Mouse (Mus musculus) limb, embryonic 14.5 days (tissue): ENCODE results near the gene Zmym2. TPM values are rescaled to one million over a fixed set of nuclear protein-coding genes. Genes with fewer than 3 reads are reported as not detected.

Experiments
- ATAC-seq: fragments of 200-750 bp; cut with Nextera tagmentation; 2 replicates; pipeline ENCODE4 v1.8.0; 2017; ENCODE audit warnings: low read depth, moderate number of reproducible peaks, moderate TSS enrichment; ENCODE audit not compliant: low FRiP score
- DNase-seq: peaks from one replicate; pipeline ENCODE4 v3.0.0-alpha.2; 2015; ENCODE audit warnings: low spot score
- H3K27ac ChIP-seq: fragments of 300-500 bp; sonication (generic); replicated peaks from 2 replicates; pipeline ENCODE4 v1.5.1; 2014; ENCODE audit warnings: low read depth, mild to moderate bottlenecking, low read length, moderate library complexity, mixed read lengths
- H3K27me3 ChIP-seq: fragments of 300-500 bp; sonication (generic); 2 replicates; pipeline ENCODE4 v1.6.1; 2014; ENCODE audit warnings: low read length, mixed read lengths; ENCODE audit not compliant: control insufficient read depth, insufficient read depth
- H3K36me3 ChIP-seq: fragments of 300-500 bp; sonication (generic); 2 replicates; pipeline ENCODE4 v1.6.1; 2014; ENCODE audit warnings: mild to moderate bottlenecking, low read length, moderate library complexity, mixed read lengths; ENCODE audit not compliant: control insufficient read depth, insufficient read depth
- H3K4me1 ChIP-seq: fragments of 300-500 bp; sonication (generic); 2 replicates; pipeline ENCODE4 v1.6.1; 2014; ENCODE audit warnings: antibody characterized with exemption, low read length, mixed read lengths; ENCODE audit not compliant: control insufficient read depth, insufficient read depth
- H3K4me2 ChIP-seq: fragments of 300-500 bp; sonication (generic); replicated peaks from 2 replicates; pipeline ENCODE4 v1.6.1; 2014; ENCODE audit warnings: low read depth, mild to moderate bottlenecking, low read length, moderate library complexity; ENCODE audit not compliant: severe bottlenecking
- H3K4me3 ChIP-seq: fragments of 300-500 bp; sonication (generic); replicated peaks from 2 replicates; pipeline ENCODE4 v1.5.1; 2014; ENCODE audit warnings: low read length
- H3K9ac ChIP-seq: fragments of 300-500 bp; sonication (generic); 2 replicates; pipeline ENCODE4 v1.6.1; 2014; ENCODE audit warnings: mild to moderate bottlenecking, low read depth, low read length, moderate library complexity; ENCODE audit not compliant: severe bottlenecking
- H3K9me3 ChIP-seq: fragments of 300-500 bp; sonication (generic); 2 replicates; pipeline ENCODE4 v1.6.1; 2016; ENCODE audit warnings: low read length; ENCODE audit not compliant: control insufficient read depth
- POLR2A ChIP-seq: fragments of 200-500 bp; IDR thresholded peaks from 2 replicates; pipeline ENCODE4 v1.8.0; 2012; ENCODE audit warnings: inconsistent platforms, mild to moderate bottlenecking, moderate library complexity, borderline replicate concordance; ENCODE audit not compliant: insufficient read depth, insufficient read length; ENCODE audit errors: extremely low read depth
- WGBS: fragments of 180-500 bp; shearing (Covaris S2); extraction: QIAGEN DNeasy Blood & Tissue Kit; methylation state at CpG from one replicate; pipeline ENCODE4 v1.1.7; 2014; 5-methylcytosine and 5-hydroxymethylcytosine counted together
- polyA plus RNA-seq, 2 experiments: library from polyadenylated mRNA; depleted of rRNA in 1 of 2; stranded (reverse) in 1 of 2; unstranded in 1 of 2; fragments of >200 nt; fragmentation: Nextera tagmentation in 1 of 2; extraction: Ambion mirVana in 1 of 2; gene quantifications; 2 replicates each; pipeline versions ENCODE4 v1.2.1 to v1.2.3; 2012 to 2014

Gene Zmym2
- polyA plus RNA-seq, 2 experiments = 39.1 to 50.8 TPM

DNA sequence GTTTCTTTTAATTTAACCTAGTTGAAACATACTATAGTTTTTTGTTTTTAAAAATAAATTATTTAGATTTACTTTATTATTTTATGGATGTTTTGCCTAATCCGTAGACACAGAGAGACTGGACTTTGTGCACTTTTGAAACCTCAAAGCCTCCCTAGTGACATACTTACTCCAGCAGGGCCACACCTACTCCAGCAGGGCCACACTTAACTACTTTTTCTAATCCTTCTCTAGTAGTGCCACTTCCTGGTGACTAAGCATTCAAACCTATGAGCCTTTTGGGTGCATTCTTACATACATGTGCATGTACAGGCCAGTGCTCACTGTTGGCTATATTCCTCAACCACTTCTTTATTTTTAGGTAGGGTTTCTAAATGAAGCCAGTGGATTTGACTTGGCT, 19.2 kb downstream of the Zmym2 start:
- Histone ChIP-seq H3K36me3 (peaks cover 29% of the 10 kb centered on the region), H3K27ac (no peak overlapping the region), H3K4me3 (no peak overlapping the region), H3K9me3 (no peaks in the 10 kb centered on the region), H3K4me2 (no peak overlapping the region), H3K9ac (no peak overlapping the region), H3K4me1 (no peaks in the 10 kb centered on the region), H3K27me3 (no peaks in the 10 kb centered on the region)
- DNase-seq = no peak
- ATAC-seq = no peak
- 96% methylated on average over 1 of the region's 1 CpGs for WGBS
- TF ChIP-seq POLR2A = no peak

DNA sequence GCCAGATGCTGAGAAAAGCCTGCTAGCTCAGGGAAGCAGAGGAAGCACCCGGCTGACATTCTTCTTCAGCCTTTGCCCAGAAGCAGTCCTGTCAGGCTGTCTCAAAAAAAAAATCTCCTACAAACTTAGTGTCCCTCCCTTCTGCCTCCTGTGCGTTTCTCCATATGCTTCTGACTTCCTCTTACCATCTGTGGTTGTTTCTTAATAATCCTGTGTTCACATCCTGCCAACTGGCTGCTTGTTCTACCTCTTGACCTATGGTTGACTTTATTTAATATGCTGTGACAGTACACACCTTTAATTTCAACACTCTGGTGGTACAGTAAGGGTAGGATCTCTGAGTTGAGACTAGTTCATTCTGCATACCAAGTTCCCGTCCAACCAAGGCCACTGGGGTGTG, 32.1 kb downstream of the Zmym2 start:
- Histone ChIP-seq H3K9ac (no peak overlapping the region), H3K4me3 (no peak overlapping the region), H3K27me3 (no peaks in the 10 kb centered on the region), H3K27ac (no peak overlapping the region), H3K36me3 (peaks cover 37% of the 10 kb centered on the region), H3K4me1 (no peaks in the 10 kb centered on the region), H3K4me2 (no peak overlapping the region), H3K9me3 (no peaks in the 10 kb centered on the region)
- no peak for ATAC-seq
- WGBS = 70% methylated on average over 3 of the region's 3 CpGs
- TF ChIP-seq POLR2A = no peak
- DNase-seq = no peak

- H3K36me3 ChIP-seq = peaks cover 59% of the 10 kb centered on the region
- H3K27me3 ChIP-seq = no peaks in the 10 kb centered on the region
- WGBS = 82% methylated on average over 6 of the region's 6 CpGs
- DNase-seq (no peak), ATAC-seq (no peak)
- H3K27ac ChIP-seq = no peak overlapping the region
- no peak for TF ChIP-seq POLR2A
- H3K4me2 ChIP-seq = no peak overlapping the region
- no peaks in the 10 kb centered on the region for H3K4me1 ChIP-seq
- H3K4me3 ChIP-seq = no peak overlapping the region
- H3K9ac ChIP-seq = no peak overlapping the region
- H3K9me3 ChIP-seq = no peaks in the 10 kb centered on the region
Observed at GRCm38 (mm10) chr14:56935481-56935880, 49.0 kb downstream of the Zmym2 start.

- DNase-seq = no peak
- Histone ChIP-seq H3K4me2 (no peak overlapping the region), H3K4me1 (no peaks in the 10 kb centered on the region), H3K27ac (no peak overlapping the region), H3K27me3 (no peaks in the 10 kb centered on the region), H3K9ac (no peak overlapping the region), H3K36me3 (peaks cover 67% of the 10 kb centered on the region), H3K4me3 (no peak overlapping the region), H3K9me3 (no peaks in the 10 kb centered on the region)
- ATAC-seq = no peak
- no peak for TF ChIP-seq POLR2A
- WGBS = 89% methylated on average over 1 of the region's 1 CpGs
Observed at GRCm38 (mm10) chr14:56939903-56940302, 53.5 kb downstream of the Zmym2 start.

DNA sequence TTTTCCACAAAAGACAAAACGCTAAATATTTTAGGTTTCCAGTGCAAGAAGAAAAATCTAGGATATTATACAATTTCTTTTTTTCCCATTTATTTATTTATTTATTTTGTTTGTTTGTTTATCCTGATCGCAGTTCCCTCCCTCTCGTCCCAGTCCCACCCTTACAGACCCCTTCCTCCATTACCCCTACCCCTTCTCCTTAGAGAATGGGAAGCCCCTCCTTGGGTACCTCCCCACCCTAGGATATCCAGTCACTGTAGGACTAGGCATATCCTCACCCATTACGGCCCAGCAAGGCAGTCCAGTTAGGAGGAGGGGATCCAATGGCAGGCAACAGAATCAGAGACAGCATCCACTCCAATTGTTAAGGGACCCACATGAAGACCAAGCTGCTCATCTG, 66.5 kb downstream of the Zmym2 start:
- H3K4me2 ChIP-seq = no peak overlapping the region
- no peaks in the 10 kb centered on the region for H3K27me3 ChIP-seq
- H3K36me3 ChIP-seq = peaks cover 67% of the 10 kb centered on the region
- H3K4me1 ChIP-seq = no peaks in the 10 kb centered on the region
- ATAC-seq (no peak), DNase-seq (no peak)
- no peak overlapping the region for H3K4me3 ChIP-seq
- no peak overlapping the region for H3K27ac ChIP-seq
- H3K9me3 ChIP-seq = no peaks in the 10 kb centered on the region
- TF ChIP-seq POLR2A = no peak
- no peak overlapping the region for H3K9ac ChIP-seq
- WGBS = 92% methylated on average over 4 of the region's 4 CpGs

DNA sequence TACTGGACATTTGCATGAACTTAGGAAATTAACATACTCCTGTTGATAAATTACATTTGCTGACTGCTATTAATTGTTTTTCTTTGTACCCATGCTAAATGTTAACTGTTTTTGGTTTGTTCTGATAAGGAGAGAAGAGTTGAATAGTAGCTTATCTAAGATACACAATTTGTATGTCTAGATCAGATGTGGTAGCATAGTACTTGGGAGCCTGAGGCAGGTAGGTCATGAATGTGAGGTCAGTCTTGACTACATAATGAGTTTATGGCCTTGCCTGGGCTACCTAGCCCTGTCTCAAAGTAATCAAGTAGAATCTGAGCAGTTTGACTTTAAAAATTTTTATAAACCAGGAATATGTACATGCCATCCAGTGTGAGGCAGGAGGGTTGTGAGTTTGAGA, 67.9 kb downstream of the Zmym2 start:
- H3K27ac ChIP-seq = no peak overlapping the region
- no peak for TF ChIP-seq POLR2A

More for the DNA sequence above, 67.9 kb downstream of the Zmym2 start:
- Histone ChIP-seq H3K4me2 (no peak overlapping the region), H3K4me1 (no peaks in the 10 kb centered on the region), H3K9ac (no peak overlapping the region), H3K36me3 (peaks cover 63% of the 10 kb centered on the region), H3K4me3 (no peak overlapping the region), H3K9me3 (no peaks in the 10 kb centered on the region), H3K27me3 (no peaks in the 10 kb centered on the region)
- ATAC-seq (no peak), DNase-seq (no peak)
